Mouse (Mus musculus) myocyte (in vitro differentiated cells): ENCODE results near the gene Hnrnph1. TPM values are rescaled to one million over a fixed set of nuclear protein-coding genes. Genes with fewer than 3 reads are reported as not detected.

Experiments used
- H3K27me3 ChIP-seq: one replicate; pipeline ENCODE4 v1.6.1; 2011; ENCODE audit not compliant: control insufficient read depth, insufficient read depth, insufficient read length
- H3K36me3 ChIP-seq: one replicate; pipeline ENCODE4 v1.6.1; 2011; ENCODE audit not compliant: control insufficient read depth, insufficient read depth
- H3K4me2 ChIP-seq: one replicate; pipeline ENCODE4 v1.6.1; 2011; ENCODE audit warnings: low read depth, control low read depth
- H3K4me3 ChIP-seq: one replicate; pipeline ENCODE4 v1.5.1; 2011; ENCODE audit warnings: mild to moderate bottlenecking, control low read depth, moderate library complexity
- H3K79me2 ChIP-seq: one replicate; pipeline ENCODE4 v1.6.1; 2011; ENCODE audit not compliant: control insufficient read depth, insufficient read depth
- H3ac ChIP-seq: one replicate; pipeline ENCODE4 v1.6.1; 2011; ENCODE audit not compliant: control insufficient read depth, insufficient read length
- CEBPB ChIP-seq: IDR thresholded peaks from 2 replicates; pipeline ENCODE4 v1.6.1; 2011; ENCODE audit warnings: mild to moderate bottlenecking, moderate library complexity; ENCODE audit not compliant: poor library complexity, insufficient read depth, severe bottlenecking
- E2F4 ChIP-seq: IDR thresholded peaks from one replicate; pipeline ENCODE4 v1.6.1; 2011; ENCODE audit warnings: mild to moderate bottlenecking, control low read depth, moderate library complexity; ENCODE audit not compliant: insufficient read depth
- MAX ChIP-seq: IDR thresholded peaks from one replicate; pipeline ENCODE4 v1.6.1; 2011; ENCODE audit warnings: low read depth, mild to moderate bottlenecking, control low read depth
- MYOD1 ChIP-seq, 3 experiments: IDR thresholded peaks; one replicate each; pipeline ENCODE4 v1.6.1; 2011; ENCODE audit warnings: control low read depth in 2 of 3, low read depth in 2 of 3, mild to moderate bottlenecking in 2 of 3, moderate library complexity in 1 of 3; ENCODE audit not compliant: insufficient read length in 2 of 3, control insufficient read depth in 1 of 3
- MYOG ChIP-seq, 3 experiments: IDR thresholded peaks; one replicate each; pipeline ENCODE4 v1.6.1; 2011; ENCODE audit warnings: control low read depth in 2 of 3, low read depth in 2 of 3, mild to moderate bottlenecking in 2 of 3; ENCODE audit not compliant: insufficient read length in 2 of 3, control insufficient read depth in 1 of 3, insufficient read depth in 1 of 3
- POLR2A ChIP-seq: IDR thresholded peaks from one replicate; pipeline ENCODE4 v1.6.1; 2011; ENCODE audit warnings: low read depth, mild to moderate bottlenecking, control low read depth, moderate library complexity; ENCODE audit not compliant: insufficient read length
- POLR2AphosphoS2 ChIP-seq: IDR thresholded peaks from one replicate; pipeline ENCODE4 v1.6.1; 2011; ENCODE audit warnings: low read depth, control low read depth; ENCODE audit not compliant: insufficient read length
- REST ChIP-seq: IDR thresholded peaks from one replicate; pipeline ENCODE4 v1.6.1; 2011; ENCODE audit warnings: mild to moderate bottlenecking, control low read depth, moderate library complexity; ENCODE audit not compliant: insufficient read depth, insufficient read length
- SRF ChIP-seq: IDR thresholded peaks from one replicate; pipeline ENCODE4 v1.6.1; 2011; ENCODE audit warnings: low read depth; ENCODE audit not compliant: control insufficient read depth, insufficient read length
- TCF12 ChIP-seq: IDR thresholded peaks from one replicate; pipeline ENCODE4 v1.6.1; 2011; ENCODE audit warnings: mild to moderate bottlenecking, control low read depth; ENCODE audit not compliant: poor library complexity, insufficient read depth, severe bottlenecking
- TCF3 ChIP-seq: IDR thresholded peaks from one replicate; pipeline ENCODE4 v1.6.1; 2011; ENCODE audit warnings: low read depth, control low read depth; ENCODE audit not compliant: insufficient read length
- USF1 ChIP-seq: IDR thresholded peaks from one replicate; pipeline ENCODE4 v1.6.1; 2011; ENCODE audit warnings: low read depth, mild to moderate bottlenecking, control low read depth, moderate library complexity
- polyA plus RNA-seq: library from polyadenylated mRNA; unstranded; fragments of >200 nt; fragmentation: generic; extraction: Trizol; gene quantifications from one replicate; pipeline ENCODE4 v1.2.1, GENCODE M21; 2012; ENCODE audit warnings: missing spikeins

Hnrnph1 gene
- polyA plus RNA-seq, 1 experiment: 54.5 TPM

DNA sequence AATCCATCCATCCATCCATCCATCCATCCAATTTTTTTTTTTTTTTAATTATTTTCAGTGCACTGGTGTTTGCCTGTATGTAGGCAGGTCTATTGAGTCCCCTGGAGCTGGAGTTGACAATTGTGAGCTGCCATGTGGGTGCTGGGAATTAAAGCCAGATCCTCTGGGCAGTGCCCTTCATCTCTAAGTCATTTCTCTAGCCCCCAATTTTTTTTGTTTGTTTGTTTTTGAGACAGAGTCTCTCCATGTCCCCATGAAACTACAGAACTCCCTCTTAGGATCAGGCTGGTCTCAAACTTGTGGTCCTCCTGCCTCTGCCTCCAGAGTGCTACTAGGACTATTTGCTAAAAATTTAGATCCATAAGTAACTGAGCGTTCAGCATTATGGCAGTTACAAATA lies 4.9 kb upstream of the Hnrnph1 start:
- no peak overlapping the region for H3K4me2 ChIP-seq
- H3K36me3 ChIP-seq: no peaks in the 10 kb centered on the region
- peaks cover 4% of the 10 kb centered on the region for H3K79me2 ChIP-seq
- no peaks in the 10 kb centered on the region for H3K27me3 ChIP-seq
- no peak overlapping the region for H3K4me3 ChIP-seq
- no peak for TF ChIP-seq MYOG (IDR thresholded peaks at IDR 0.05; ENCODE audit: control insufficient read depth in 1 of 3, insufficient read depth in 1 of 3, insufficient read length in 2 of 3, low read depth in 2 of 3)
- H3ac ChIP-seq: no peak overlapping the region

DNA sequence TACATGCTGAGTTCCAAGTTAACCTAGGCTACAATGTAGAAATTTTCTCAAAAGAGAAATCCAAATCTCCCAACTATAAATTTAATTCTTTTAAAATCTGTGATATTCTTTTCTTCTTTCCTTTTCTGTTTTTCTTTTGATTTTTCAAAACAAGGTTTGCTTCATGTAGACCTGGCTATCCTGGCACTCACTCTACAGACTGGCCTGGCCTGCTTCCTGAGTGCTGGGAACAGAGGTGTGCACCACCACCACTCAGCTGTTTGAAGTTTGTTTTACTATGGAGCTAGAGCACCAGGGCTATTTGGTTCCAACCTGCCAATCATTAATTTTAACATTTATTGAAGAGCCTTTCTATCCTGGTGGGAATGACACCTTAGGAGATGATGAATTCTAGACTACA lies 3.7 kb upstream of the Hnrnph1 start:
- H3K4me2 ChIP-seq: no peak overlapping the region
- H3K4me3 ChIP-seq: no peak overlapping the region
- H3K79me2 ChIP-seq: peaks cover 4% of the 10 kb centered on the region
- no peaks in the 10 kb centered on the region for H3K27me3 ChIP-seq
- no peak for TF ChIP-seq MYOG (IDR thresholded peaks at IDR 0.05; ENCODE audit: control insufficient read depth in 1 of 3, insufficient read depth in 1 of 3, insufficient read length in 2 of 3, low read depth in 2 of 3)
- no peak for TF ChIP-seq POLR2A
- no peak for TF ChIP-seq USF1
- TF ChIP-seq POLR2AphosphoS2: no peak
- no peak for TF ChIP-seq E2F4
- no peak for TF ChIP-seq REST
- no peak for TF ChIP-seq TCF12
- TF ChIP-seq SRF: no peak
- no peak for TF ChIP-seq TCF3
- TF ChIP-seq MYOD1 (IDR thresholded peaks at IDR 0.05; ENCODE audit: control insufficient read depth in 1 of 3, insufficient read length in 2 of 3, low read depth in 2 of 3): no peak
- TF ChIP-seq MAX: no peak
- TF ChIP-seq CEBPB: no peak
- H3ac ChIP-seq: no peak overlapping the region
- no peaks in the 10 kb centered on the region for H3K36me3 ChIP-seq

DNA sequence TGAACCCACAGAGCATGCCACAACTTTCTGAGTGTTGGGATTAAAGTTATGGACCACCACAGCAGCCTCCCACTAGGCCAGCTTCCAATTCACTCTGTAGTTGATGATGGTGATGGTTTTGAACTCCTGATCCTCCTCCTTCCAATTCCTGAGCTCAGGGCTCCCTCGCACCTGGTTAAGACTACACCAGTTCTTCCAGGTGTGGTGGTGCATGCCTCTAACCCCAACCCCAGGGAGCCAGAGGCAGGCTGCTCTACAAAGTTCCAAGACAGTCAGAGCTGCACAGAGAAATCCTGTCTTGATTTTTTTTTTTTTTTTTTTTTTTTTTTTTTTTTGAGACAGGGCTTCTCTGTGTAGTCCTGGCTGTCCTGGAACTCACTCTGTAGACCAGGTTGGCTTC lies 3.2 kb upstream of the Hnrnph1 start:
- H3K4me3 ChIP-seq: no peak overlapping the region
- no peaks in the 10 kb centered on the region for H3K36me3 ChIP-seq
- peaks cover 7% of the 10 kb centered on the region for H3K79me2 ChIP-seq
- H3ac ChIP-seq: no peak overlapping the region
- H3K27me3 ChIP-seq: no peaks in the 10 kb centered on the region
- H3K4me2 ChIP-seq: no peak overlapping the region
- TF ChIP-seq USF1: no peak
- no peak for TF ChIP-seq MYOD1 (IDR thresholded peaks at IDR 0.05; ENCODE audit: control insufficient read depth in 1 of 3, insufficient read length in 2 of 3, low read depth in 2 of 3)
- TF ChIP-seq E2F4: no peak
- TF ChIP-seq MAX: no peak
- no peak for TF ChIP-seq CEBPB
- no peak for TF ChIP-seq REST
- no peak for TF ChIP-seq MYOG (IDR thresholded peaks at IDR 0.05; ENCODE audit: control insufficient read depth in 1 of 3, insufficient read depth in 1 of 3, insufficient read length in 2 of 3, low read depth in 2 of 3)
- TF ChIP-seq TCF3: no peak
- TF ChIP-seq TCF12: no peak
- TF ChIP-seq POLR2A: no peak

DNA sequence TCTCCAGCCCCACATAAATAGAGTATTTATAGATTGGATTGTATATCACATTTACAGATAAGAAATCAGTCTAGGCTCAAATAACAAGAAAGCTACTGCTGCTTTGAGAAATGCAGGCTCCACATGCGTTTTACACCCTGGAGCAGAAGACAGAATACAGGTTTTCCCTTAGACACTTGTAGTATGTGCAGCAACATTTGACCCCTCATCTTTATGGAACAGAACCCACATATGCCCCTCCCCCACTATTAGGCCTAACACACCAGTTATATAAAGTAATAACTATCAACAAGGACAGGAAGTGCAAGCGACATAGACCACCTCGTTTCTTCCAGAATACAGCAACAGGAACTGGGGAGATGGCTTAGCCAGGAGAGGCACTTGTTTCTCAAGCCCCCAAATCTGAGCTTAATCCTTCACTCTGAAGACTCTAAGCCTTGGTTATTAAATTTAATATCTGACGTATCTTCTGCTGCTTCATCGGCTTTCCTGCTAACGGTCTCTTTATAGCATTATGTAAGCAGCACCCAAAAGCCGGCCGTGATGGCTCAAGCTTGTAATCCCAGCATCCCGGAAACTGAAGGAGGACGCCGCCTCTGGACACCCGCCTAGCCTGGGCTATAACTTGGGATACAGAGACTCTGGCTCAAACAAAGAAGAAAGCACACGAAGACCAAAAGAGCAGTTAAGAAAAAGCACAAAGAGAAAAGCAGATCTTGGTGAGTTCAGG lies 2.3 kb upstream of the Hnrnph1 start:
- no peak overlapping the region for H3ac ChIP-seq
- no peak overlapping the region for H3K4me3 ChIP-seq
- no peak overlapping the region for H3K4me2 ChIP-seq
- peaks cover 5% of the 10 kb centered on the region for H3K36me3 ChIP-seq
- peaks cover 16% of the 10 kb centered on the region for H3K79me2 ChIP-seq
- TF ChIP-seq POLR2AphosphoS2: no peak
- TF ChIP-seq POLR2A: no peak
- TF ChIP-seq REST: no peak
- TF ChIP-seq MYOD1 (IDR thresholded peaks at IDR 0.05; ENCODE audit: control insufficient read depth in 1 of 3, insufficient read length in 2 of 3, low read depth in 2 of 3): no peak
- no peak for TF ChIP-seq E2F4
- TF ChIP-seq MAX: no peak
- TF ChIP-seq TCF3: no peak
- no peak for TF ChIP-seq CEBPB
- TF ChIP-seq MYOG (IDR thresholded peaks at IDR 0.05; ENCODE audit: control insufficient read depth in 1 of 3, insufficient read depth in 1 of 3, insufficient read length in 2 of 3, low read depth in 2 of 3): no peak
- no peak for TF ChIP-seq SRF
- no peak for TF ChIP-seq USF1
- H3K27me3 ChIP-seq: no peaks in the 10 kb centered on the region

DNA sequence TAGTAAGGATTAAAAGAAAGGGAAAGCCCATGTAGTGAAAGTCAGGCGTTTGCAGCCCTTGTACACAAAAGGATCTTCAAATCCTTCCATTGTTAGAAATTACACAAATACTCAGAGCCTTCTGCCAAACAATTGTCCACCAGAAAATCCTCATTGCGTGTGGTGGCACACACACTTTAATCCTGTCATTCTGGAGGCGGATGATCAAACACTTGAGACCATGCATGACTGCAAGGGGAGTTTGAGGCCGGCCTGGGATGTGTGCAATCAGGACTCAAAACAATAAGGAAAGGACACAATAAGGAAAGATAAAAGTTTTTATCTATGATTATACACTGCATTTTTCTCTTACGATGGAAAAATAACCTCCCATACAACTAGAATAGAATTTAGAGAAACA lies 1.4 kb upstream of the Hnrnph1 start:
- no peak overlapping the region for H3ac ChIP-seq
- no peak for TF ChIP-seq E2F4
- TF ChIP-seq TCF12: no peak
- TF ChIP-seq TCF3: no peak
- no peak for TF ChIP-seq SRF
- TF ChIP-seq POLR2AphosphoS2: no peak
- no peak for TF ChIP-seq MYOD1 (IDR thresholded peaks at IDR 0.05; ENCODE audit: control insufficient read depth in 1 of 3, insufficient read length in 2 of 3, low read depth in 2 of 3)
- no peak for TF ChIP-seq REST
- TF ChIP-seq CEBPB: no peak
- TF ChIP-seq MAX: no peak
- no peak for TF ChIP-seq USF1
- TF ChIP-seq POLR2A: no peak
- TF ChIP-seq MYOG (IDR thresholded peaks at IDR 0.05; ENCODE audit: control insufficient read depth in 1 of 3, insufficient read depth in 1 of 3, insufficient read length in 2 of 3, low read depth in 2 of 3): no peak

More for the DNA sequence above, 1.4 kb upstream of the Hnrnph1 start:
- H3K27me3 ChIP-seq: no peaks in the 10 kb centered on the region
- no peak overlapping the region for H3K4me3 ChIP-seq
- peaks cover 25% of the 10 kb centered on the region for H3K79me2 ChIP-seq
- peaks cover 15% of the 10 kb centered on the region for H3K36me3 ChIP-seq
- H3K4me2 ChIP-seq: no peak overlapping the region
